Mouse (Mus musculus): ENCODE measurements around the gene Fndc10. TPM values are rescaled to one million over a fixed set of nuclear protein-coding genes. Genes with fewer than 3 reads are reported as not detected.
"Not testable (repeated sequence)": the region's sequence is repeated elsewhere in the genome, so short reads cannot be mapped to it uniquely, and the experiment has no call there.

Gene Fndc10
- polyA plus RNA-seq, 1 experiment from 2014 or later, result 2.4 TPM

DNA sequence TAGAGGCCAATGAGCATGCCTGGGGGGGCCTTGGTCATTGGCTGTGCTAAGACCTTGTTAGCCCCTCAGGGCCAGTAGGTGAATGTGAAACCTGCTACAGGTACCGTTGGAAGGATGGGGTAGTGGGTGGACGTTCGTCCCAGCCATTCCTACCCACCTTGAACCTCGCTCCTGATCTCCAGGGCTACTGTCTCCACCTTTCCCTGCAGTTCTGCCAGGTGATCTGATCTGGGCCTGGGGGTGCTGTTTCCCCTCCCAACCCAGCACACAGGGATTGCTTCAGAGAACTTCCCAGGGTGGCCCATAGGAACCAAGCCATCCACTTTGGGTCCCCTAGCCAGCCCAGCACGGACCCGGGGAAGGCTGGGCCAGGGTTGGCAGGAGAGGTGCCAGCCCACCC, 45.0 kb downstream of the Fndc10 start:
- H3K36me3 ChIP-seq (ENCODE audit: control insufficient read depth, insufficient read depth, low read length), result peaks cover 53% of the 10 kb centered on the region
- no peak for ATAC-seq (ENCODE audit: insufficient number of reproducible peaks, insufficient read depth, low FRiP score, low read depth)
- 80% methylated on average over 6 of the region's 6 CpGs for WGBS
- no peaks in the 10 kb centered on the region for H3K9me3 ChIP-seq (ENCODE audit: control insufficient read depth, low read length)
- peaks cover 4 to 7% of the 10 kb centered on the region in 2 experiments; a peak in 3 of 4 replicates for H3K4me1 ChIP-seq (ENCODE audit: control insufficient read depth in 2 of 2, insufficient read depth in 2 of 2, low read length in 2 of 2)
- H3K27ac ChIP-seq (replicated peaks in 1 of 2; ENCODE audit: control insufficient read depth in 1 of 2, insufficient read depth in 1 of 2, low read depth in 2 of 2, low read length in 2 of 2), result no peak overlapping the region
- no peak overlapping the region for H3K9ac ChIP-seq (ENCODE audit: low read length)
- H3K27me3 ChIP-seq (ENCODE audit: control insufficient read depth, insufficient read depth, low read length), result no peaks in the 10 kb centered on the region
- no peak overlapping the region for H3K4me3 ChIP-seq (ENCODE audit: control insufficient read depth in 1 of 2, insufficient read depth in 1 of 2, low read depth in 1 of 2, low read length in 2 of 2)
- H3K4me2 ChIP-seq (ENCODE audit: low read length), result no peak overlapping the region

DNA sequence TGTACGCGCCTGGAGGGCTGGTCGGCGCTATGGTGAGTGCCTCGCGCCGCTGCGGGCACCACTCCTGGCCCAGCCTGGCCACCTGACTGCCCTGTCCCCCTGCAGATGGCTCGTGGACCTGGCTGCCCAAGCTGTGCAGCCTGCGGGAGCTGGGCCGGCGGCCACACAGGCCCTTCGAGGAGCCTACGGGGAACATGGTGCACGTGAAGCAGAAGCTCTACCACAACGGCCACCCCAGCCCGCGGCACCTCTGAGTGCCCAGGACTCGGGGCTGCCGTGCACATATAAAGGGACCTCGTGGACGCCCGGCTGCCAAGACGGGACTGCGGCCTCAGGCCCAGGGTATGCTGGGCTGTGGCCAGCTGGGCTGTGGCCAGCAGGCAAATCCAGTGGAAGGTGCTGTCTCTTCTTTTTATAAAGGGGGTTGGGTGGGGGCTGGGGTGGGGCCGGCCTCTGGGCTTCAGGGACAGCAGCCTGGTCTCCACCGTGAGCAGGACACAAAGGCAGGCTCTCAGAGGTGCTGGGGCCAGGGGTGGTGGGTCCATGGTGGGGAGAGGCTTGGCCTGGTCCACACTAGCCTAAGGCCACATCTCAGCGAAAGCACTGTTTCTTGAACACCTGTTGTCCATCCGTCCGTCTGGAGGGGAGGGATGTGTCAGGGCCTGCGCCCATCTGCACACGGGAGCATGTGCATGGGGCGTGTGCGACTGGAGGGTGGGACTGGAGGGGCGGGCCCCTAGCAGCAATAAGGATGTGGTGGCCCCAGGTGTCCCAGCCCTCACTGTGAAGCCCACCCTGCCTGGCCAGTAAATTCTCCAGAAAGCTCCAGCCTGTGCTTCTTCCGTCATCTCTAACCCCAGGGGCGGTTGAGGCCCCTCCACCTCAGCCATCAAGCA, 45.8 kb downstream of the Fndc10 start:
- H3K9ac ChIP-seq (ENCODE audit: low read length), result no peak overlapping the region
- ATAC-seq (ENCODE audit: insufficient number of reproducible peaks, insufficient read depth, low FRiP score, low read depth), result no peak
- H3K9me3 ChIP-seq (ENCODE audit: control insufficient read depth, low read length), result no peaks in the 10 kb centered on the region
- H3K4me1 ChIP-seq (ENCODE audit: control insufficient read depth in 2 of 2, insufficient read depth in 2 of 2, low read length in 2 of 2), result peaks cover 4 to 7% of the 10 kb centered on the region in 2 experiments; a peak in 3 of 4 replicates
- no peaks in the 10 kb centered on the region for H3K27me3 ChIP-seq (ENCODE audit: control insufficient read depth, insufficient read depth, low read length)
- WGBS, result 79% methylated on average over 37 of the region's 37 CpGs
- H3K4me3 ChIP-seq (ENCODE audit: control insufficient read depth in 1 of 2, insufficient read depth in 1 of 2, low read depth in 1 of 2, low read length in 2 of 2), result no peak overlapping the region
- H3K27ac ChIP-seq (replicated peaks in 1 of 2; ENCODE audit: control insufficient read depth in 1 of 2, insufficient read depth in 1 of 2, low read depth in 2 of 2, low read length in 2 of 2), result no peak overlapping the region
- H3K36me3 ChIP-seq (ENCODE audit: control insufficient read depth, insufficient read depth, low read length), result peaks cover 61% of the 10 kb centered on the region
- no peak overlapping the region for H3K4me2 ChIP-seq (ENCODE audit: low read length)

DNA sequence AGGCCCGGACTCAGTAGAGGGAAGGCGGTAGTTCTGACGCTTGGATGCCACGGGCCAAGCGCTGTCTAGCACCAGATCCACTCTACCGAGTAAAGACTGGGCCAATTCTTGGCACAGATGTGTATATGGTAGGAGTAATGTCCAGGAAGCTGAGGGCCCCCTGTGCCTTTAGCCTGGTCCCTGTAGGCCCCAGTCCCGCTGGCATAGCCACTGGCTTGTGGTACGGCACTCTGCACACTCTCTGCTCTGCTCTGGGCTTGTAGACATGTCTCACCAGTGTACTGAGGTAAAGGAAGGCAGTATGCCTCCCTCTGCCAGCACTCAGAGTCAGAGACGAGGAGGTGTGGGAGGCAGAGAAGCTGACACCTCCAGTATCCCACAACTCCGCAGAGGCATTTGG, 46.5 kb downstream of the Fndc10 start:
- H3K9me3 ChIP-seq (ENCODE audit: control insufficient read depth, low read length); H3K4me2 ChIP-seq (ENCODE audit: low read length); H3K4me3 ChIP-seq (ENCODE audit: control insufficient read depth in 1 of 2, insufficient read depth in 1 of 2, low read depth in 1 of 2, low read length in 2 of 2); H3K27me3 ChIP-seq (ENCODE audit: control insufficient read depth, insufficient read depth, low read length); H3K9ac ChIP-seq (ENCODE audit: low read length); ATAC-seq (ENCODE audit: insufficient number of reproducible peaks, insufficient read depth, low FRiP score, low read depth); H3K27ac ChIP-seq (replicated peaks in 1 of 2; ENCODE audit: control insufficient read depth in 1 of 2, insufficient read depth in 1 of 2, low read depth in 2 of 2, low read length in 2 of 2); H3K4me1 ChIP-seq (ENCODE audit: control insufficient read depth in 2 of 2, insufficient read depth in 2 of 2, low read length in 2 of 2): not testable (repeated sequence)
- H3K36me3 ChIP-seq (ENCODE audit: control insufficient read depth, insufficient read depth, low read length), result peaks cover 68% of the 10 kb centered on the region
- 83% methylated on average over 10 of the region's 10 CpGs for WGBS

GRCm38 (mm10) chr4:155742684-155743083, 48.5 kb downstream of the Fndc10 start:
- no peak for ATAC-seq (ENCODE audit: insufficient number of reproducible peaks, insufficient read depth, low FRiP score, low read depth)
- H3K4me3 ChIP-seq (ENCODE audit: control insufficient read depth in 1 of 2, insufficient read depth in 1 of 2, low read depth in 1 of 2, low read length in 2 of 2), result no peak overlapping the region
- no peaks in the 10 kb centered on the region for H3K4me1 ChIP-seq (ENCODE audit: control insufficient read depth in 2 of 2, insufficient read depth in 2 of 2, low read length in 2 of 2)
- no peak overlapping the region for H3K27ac ChIP-seq (replicated peaks in 1 of 2; ENCODE audit: control insufficient read depth in 1 of 2, insufficient read depth in 1 of 2, low read depth in 2 of 2, low read length in 2 of 2)
- H3K9me3 ChIP-seq (ENCODE audit: control insufficient read depth, low read length), result no peaks in the 10 kb centered on the region
- no peak overlapping the region for H3K9ac ChIP-seq (ENCODE audit: low read length)
- 89% methylated on average over 5 of the region's 5 CpGs for WGBS
- H3K27me3 ChIP-seq (ENCODE audit: control insufficient read depth, insufficient read depth, low read length), result no peaks in the 10 kb centered on the region
- H3K36me3 ChIP-seq (ENCODE audit: control insufficient read depth, insufficient read depth, low read length), result peaks cover 83% of the 10 kb centered on the region
- H3K4me2 ChIP-seq (ENCODE audit: low read length), result no peak overlapping the region

DNA sequence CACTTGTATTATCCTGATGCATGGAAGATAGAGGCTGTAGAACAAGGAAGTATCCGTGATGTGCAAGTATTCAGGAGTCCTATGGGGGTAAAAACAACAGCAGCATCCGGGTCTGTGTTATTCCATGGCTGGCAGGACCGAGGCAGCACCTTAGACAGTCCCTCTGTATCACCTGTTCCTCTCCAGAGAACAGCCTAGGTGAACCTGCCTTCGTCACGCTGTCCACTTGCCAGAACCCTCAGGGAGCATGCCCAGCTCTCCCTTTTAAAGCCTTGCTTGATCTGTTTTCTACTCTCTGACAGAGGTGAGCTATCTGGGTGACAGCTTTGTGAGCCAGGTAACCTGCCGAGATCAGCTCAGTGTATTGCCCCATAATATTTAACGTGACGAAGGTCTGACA, 50.3 kb downstream of the Fndc10 start:
- Histone ChIP-seq H3K36me3 (ENCODE audit: control insufficient read depth, insufficient read depth, low read length) (peaks cover 100% of the 10 kb centered on the region), H3K9ac (ENCODE audit: low read length) (no peak overlapping the region), H3K27me3 (ENCODE audit: control insufficient read depth, insufficient read depth, low read length) (no peaks in the 10 kb centered on the region), H3K9me3 (ENCODE audit: control insufficient read depth, low read length) (no peaks in the 10 kb centered on the region), H3K4me3 (ENCODE audit: control insufficient read depth in 1 of 2, insufficient read depth in 1 of 2, low read depth in 1 of 2, low read length in 2 of 2) (no peak overlapping the region), H3K4me2 (ENCODE audit: low read length) (no peak overlapping the region), H3K4me1 (ENCODE audit: control insufficient read depth in 2 of 2, insufficient read depth in 2 of 2, low read length in 2 of 2) (no peaks in the 10 kb centered on the region), H3K27ac (replicated peaks in 1 of 2; ENCODE audit: control insufficient read depth in 1 of 2, insufficient read depth in 1 of 2, low read depth in 2 of 2, low read length in 2 of 2) (no peak overlapping the region)
- 84% methylated on average over 8 of the region's 8 CpGs for WGBS
- ATAC-seq (ENCODE audit: insufficient number of reproducible peaks, insufficient read depth, low FRiP score, low read depth), result no peak

GRCm38 (mm10) chr4:155745136-155745535, 51.0 kb downstream of the Fndc10 start:
- Histone ChIP-seq H3K9ac (ENCODE audit: low read length) (no peak overlapping the region), H3K27me3 (ENCODE audit: control insufficient read depth, insufficient read depth, low read length) (no peaks in the 10 kb centered on the region), H3K27ac (replicated peaks in 1 of 2; ENCODE audit: control insufficient read depth in 1 of 2, insufficient read depth in 1 of 2, low read depth in 2 of 2, low read length in 2 of 2) (no peak overlapping the region), H3K4me1 (ENCODE audit: control insufficient read depth in 2 of 2, insufficient read depth in 2 of 2, low read length in 2 of 2) (no peaks in the 10 kb centered on the region), H3K4me3 (ENCODE audit: control insufficient read depth in 1 of 2, insufficient read depth in 1 of 2, low read depth in 1 of 2, low read length in 2 of 2) (no peak overlapping the region), H3K36me3 (ENCODE audit: control insufficient read depth, insufficient read depth, low read length) (peaks cover 100% of the 10 kb centered on the region), H3K4me2 (ENCODE audit: low read length) (no peak overlapping the region), H3K9me3 (ENCODE audit: control insufficient read depth, low read length) (no peaks in the 10 kb centered on the region)
- ATAC-seq (ENCODE audit: insufficient number of reproducible peaks, insufficient read depth, low FRiP score, low read depth), result no peak
- WGBS, result 92% methylated on average over 5 of the region's 5 CpGs

All from heart, embryonic 14.5 days (tissue).